Mouse (Mus musculus) ovary, postnatal 14 days (tissue): ENCODE data around the gene Uvrag.
A peak's percentile ranks its signal among the peaks of the same experiment; 100 is the strongest.

Experiments used
- DNase-seq: peaks from one replicate; pipeline ENCODE4 v3.0.0; 2022; ENCODE audit warnings: low spot score

Gene Uvrag

GRCm38 (mm10) chr7:98928336-98929025 is 212.5 kb downstream of the Uvrag start:
- DNase-seq: no peak

- DNase-seq: no peak
Observed at GRCm38 (mm10) chr7:98926906-98927528, 213.9 kb downstream of the Uvrag start.

- no peak for DNase-seq
Observed at GRCm38 (mm10) chr7:98924380-98924869, 216.5 kb downstream of the Uvrag start.

- no peak for DNase-seq
Observed at GRCm38 (mm10) chr7:98922984-98923383, 218.0 kb downstream of the Uvrag start.

GRCm38 (mm10) chr7:98917407-98917806 is 223.5 kb downstream of the Uvrag start:
- no peak for DNase-seq

- DNase-seq: no peak
Observed at GRCm38 (mm10) chr7:98916581-98916980, 224.4 kb downstream of the Uvrag start.

- DNase-seq: no peak
Observed at GRCm38 (mm10) chr7:98912953-98913360, 228.0 kb downstream of the Uvrag start.

- no peak for DNase-seq
Observed at GRCm38 (mm10) chr7:98911276-98911675, 229.7 kb downstream of the Uvrag start.

- DNase-seq: no peak
Observed at GRCm38 (mm10) chr7:98910712-98911111, 230.2 kb downstream of the Uvrag start.

GRCm38 (mm10) chr7:98910164-98910563 is 230.8 kb downstream of the Uvrag start:
- DNase-seq: no peak

GRCm38 (mm10) chr7:98907476-98907875 is 233.5 kb downstream of the Uvrag start:
- DNase-seq: no peak

GRCm38 (mm10) chr7:98904659-98905362 is 236.1 kb downstream of the Uvrag start:
- DNase-seq: peak; percentile 29

GRCm38 (mm10) chr7:98903884-98904283 is 237.1 kb downstream of the Uvrag start:
- no peak for DNase-seq

- no peak for DNase-seq
Observed at GRCm38 (mm10) chr7:98901120-98901519, 239.8 kb downstream of the Uvrag start.

GRCm38 (mm10) chr7:98899815-98900214 is 241.1 kb downstream of the Uvrag start:
- DNase-seq: no peak

- DNase-seq: no peak
Observed at GRCm38 (mm10) chr7:98897323-98897722, 243.6 kb downstream of the Uvrag start.

- no peak for DNase-seq
Observed at GRCm38 (mm10) chr7:98895501-98896095, 245.3 kb downstream of the Uvrag start.

- DNase-seq: no peak
Observed at GRCm38 (mm10) chr7:98894768-98895167, 246.2 kb downstream of the Uvrag start.

- DNase-seq: no peak
Observed at GRCm38 (mm10) chr7:98894305-98894704, 246.6 kb downstream of the Uvrag start.

- no peak for DNase-seq
Observed at GRCm38 (mm10) chr7:98893144-98893543, 247.8 kb downstream of the Uvrag start.

GRCm38 (mm10) chr7:98889211-98889610 is 251.7 kb downstream of the Uvrag start:
- DNase-seq: no peak

- no peak for DNase-seq
Observed at GRCm38 (mm10) chr7:98888810-98889209, 252.1 kb downstream of the Uvrag start.
